Mouse (Mus musculus) 3T3-L1 (cell line): Measurements from ENCODE around the gene Nfe2l1.
A peak's percentile ranks its signal among the peaks of the same experiment; 100 is the strongest.
"Not testable (repeated sequence)": the region's sequence is repeated elsewhere in the genome, so short reads cannot be mapped to it uniquely, and the experiment has no call there.

Experiments
- DNase-seq: peaks from one replicate; pipeline ENCODE4 v3.0.0-alpha.2; 2015; ENCODE audit warnings: low read depth, low spot score

The Nfe2l1 gene

GRCm38 (mm10) chr11:96778061-96778627 lies 51.6 kb downstream of the Nfe2l1 start:
- DNase-seq, result not testable (repeated sequence)

- DNase-seq, result peak; percentile 99
Measured at GRCm38 (mm10) chr11:96776968-96777962, 52.5 kb downstream of the Nfe2l1 start, which contains the start of gene Snx11. Gene Snx11 (minus strand): TSS chr11:96777559.

GRCm38 (mm10) chr11:96776068-96776467 lies 53.7 kb downstream of the Nfe2l1 start:
- DNase-seq, result peak; percentile 73

GRCm38 (mm10) chr11:96775665-96776064 lies 54.1 kb downstream of the Nfe2l1 start:
- no peak for DNase-seq

GRCm38 (mm10) chr11:96775063-96775462 lies 54.7 kb downstream of the Nfe2l1 start:
- DNase-seq, result no peak

- peak; percentile 63 for DNase-seq
Measured at GRCm38 (mm10) chr11:96774536-96774935, 55.2 kb downstream of the Nfe2l1 start.

GRCm38 (mm10) chr11:96772413-96772812 lies 57.4 kb downstream of the Nfe2l1 start:
- no peak for DNase-seq

- no peak for DNase-seq
Measured at GRCm38 (mm10) chr11:96771274-96771975, 58.3 kb downstream of the Nfe2l1 start.

GRCm38 (mm10) chr11:96768240-96768639 lies 61.5 kb downstream of the Nfe2l1 start:
- no peak for DNase-seq
